32 mouse cellular contexts compared by ENCODE assay signal in genomic region chr8:105942542-105942941, GRCm38 (mm10). TPM values are rescaled to one million over a fixed set of nuclear protein-coding genes. Genes with fewer than 3 reads are reported as not detected.
DNase-seq lines count a peak whose midpoint lies in the region; ATAC-seq and TF ChIP-seq lines count a peak whose summit lies in the region.
"Had no signal": no experiment of that assay in that cellular context is flagged by ENCODE, and none has a peak within 500 bp of the region (broad histone marks: within the 10 kb centered on the region; RNA-seq: fewer than 3 reads in every experiment).

No protein-coding gene starts in this region.

- TF ChIP-seq EP300 in liver, embryonic 14.5 days (IDR thresholded peaks at IDR 0.05; ENCODE audit: low read depth), result no peak

- H3K9me3 ChIP-seq in embryonic facial prominence, embryonic 12.5 days, result no peaks in the 10 kb centered on the region
- no peaks in the 10 kb centered on the region for H3K9me3 ChIP-seq in embryonic facial prominence, embryonic 10.5 days
- H3K9me3 ChIP-seq in liver, embryonic 14.5 days (ENCODE audit: control insufficient read depth, low read length), result no peaks in the 10 kb centered on the region
- no peaks in the 10 kb centered on the region for H3K9me3 ChIP-seq in intestine, postnatal 0 days (ENCODE audit: control insufficient read depth)
- H3K9me3 ChIP-seq: forebrain, embryonic 13.5 days; G1E; heart, embryonic 10.5 days; hindbrain, embryonic 13.5 days; limb, embryonic 12.5 days; neural tube, embryonic 12.5 days had no signal

- H3K9ac ChIP-seq in embryonic facial prominence, embryonic 12.5 days, result 0 out of 2 replicates have a peak overlapping the region, but pooled peaks have one; percentile 4
- no peak overlapping the region for H3K9ac ChIP-seq in liver, embryonic 14.5 days (replicated peaks)
- H3K9ac ChIP-seq in intestine, postnatal 0 days (ENCODE audit: low read depth, low read length), result no peak overlapping the region
- H3K9ac ChIP-seq: forebrain, embryonic 13.5 days; hindbrain, embryonic 13.5 days; limb, embryonic 12.5 days; lung, embryonic 14.5 days; neural tube, embryonic 12.5 days had no signal

- H3K4me2 ChIP-seq in embryonic facial prominence, embryonic 12.5 days (replicated peaks), result no peak overlapping the region
- H3K4me2 ChIP-seq in liver, embryonic 14.5 days (ENCODE audit: low read depth), result peak overlapping the region; percentile 48
- H3K4me2 ChIP-seq in intestine, postnatal 0 days (replicated peaks; ENCODE audit: low read depth), result no peak overlapping the region
- H3K4me2 ChIP-seq: forebrain, embryonic 13.5 days; hindbrain, embryonic 13.5 days; limb, embryonic 12.5 days; lung, embryonic 14.5 days; neural tube, embryonic 12.5 days had no signal

- H3K27me3 ChIP-seq in embryonic facial prominence, embryonic 12.5 days, result no peaks in the 10 kb centered on the region
- H3K27me3 ChIP-seq in embryonic facial prominence, embryonic 10.5 days (replicated peaks; ENCODE audit: low read depth, poor library complexity, severe bottlenecking), result no peaks in the 10 kb centered on the region
- no peaks in the 10 kb centered on the region for H3K27me3 ChIP-seq in liver, embryonic 14.5 days (ENCODE audit: control insufficient read depth, insufficient read depth, low read length)
- no peaks in the 10 kb centered on the region for H3K27me3 ChIP-seq in intestine, postnatal 0 days (replicated peaks; ENCODE audit: control insufficient read depth, insufficient read depth, low read length)
- H3K27me3 ChIP-seq: forebrain, embryonic 13.5 days; hindbrain, embryonic 13.5 days; limb, embryonic 12.5 days; neural tube, embryonic 12.5 days had no signal

- peaks cover 58% of the 10 kb centered on the region for H3K36me3 ChIP-seq in embryonic facial prominence, embryonic 12.5 days
- H3K36me3 ChIP-seq in embryonic facial prominence, embryonic 10.5 days (replicated peaks), result peaks cover 79% of the 10 kb centered on the region
- peaks cover 17% of the 10 kb centered on the region; the same call in 1 of the 2 replicates for H3K36me3 ChIP-seq in liver, embryonic 14.5 days (replicated peaks; ENCODE audit: control insufficient read depth, insufficient read depth, low read depth)
- H3K36me3 ChIP-seq in intestine, postnatal 0 days (ENCODE audit: control insufficient read depth, insufficient read depth), result peaks cover 28% of the 10 kb centered on the region

- no peak overlapping the region for H3K4me3 ChIP-seq in embryonic facial prominence, embryonic 12.5 days
- H3K4me3 ChIP-seq in embryonic facial prominence, embryonic 10.5 days, result no peak overlapping the region
- peak overlapping the region; percentile 27; the same call in 1 of the 2 replicates for H3K4me3 ChIP-seq in layer of hippocampus, adult 2 months
- peak overlapping the region; percentile 41 to 52 for H3K4me3 ChIP-seq in liver, embryonic 14.5 days (ENCODE audit: insufficient read depth in 1 of 2, low read depth in 2 of 2, low read length in 2 of 2)
- H3K4me3 ChIP-seq in intestine, postnatal 0 days (ENCODE audit: low read depth, low read length), result no peak overlapping the region
- H3K4me3 ChIP-seq: forebrain, embryonic 13.5 days; heart, embryonic 10.5 days; hindbrain, embryonic 13.5 days; limb, embryonic 12.5 days; neural tube, embryonic 12.5 days had no signal

- TF ChIP-seq CTCF in layer of hippocampus, adult 2 months (conservative IDR thresholded peaks at IDR 0.05), result no peak
- no peak for TF ChIP-seq CTCF in liver, embryonic 14.5 days (IDR thresholded peaks at IDR 0.05; ENCODE audit: low read depth)
- no peak for TF ChIP-seq CTCF in intestine, postnatal 0 days (IDR thresholded peaks at IDR 0.05; ENCODE audit: low read depth)

- no peaks in the 10 kb centered on the region for H3K4me1 ChIP-seq in embryonic facial prominence, embryonic 12.5 days
- H3K4me1 ChIP-seq in embryonic facial prominence, embryonic 10.5 days, result peaks cover 13% of the 10 kb centered on the region
- peaks cover 5 to 7% of the 10 kb centered on the region in 2 experiments for H3K4me1 ChIP-seq in liver, embryonic 14.5 days (replicated peaks; ENCODE audit: control insufficient read depth in 2 of 2, insufficient read depth in 2 of 2, low read length in 1 of 2)
- H3K4me1 ChIP-seq in intestine, postnatal 0 days (replicated peaks; ENCODE audit: control insufficient read depth, insufficient read depth, low read length), result no peaks in the 10 kb centered on the region

- H3K27ac ChIP-seq in embryonic facial prominence, embryonic 12.5 days, result no peak overlapping the region
- H3K27ac ChIP-seq in embryonic facial prominence, embryonic 10.5 days (replicated peaks), result no peak overlapping the region
- peak overlapping the region; percentile 77 for H3K27ac ChIP-seq in layer of hippocampus, adult 2 months
- H3K27ac ChIP-seq in liver, embryonic 14.5 days, result no peak overlapping the region
- H3K27ac ChIP-seq in intestine, postnatal 0 days (ENCODE audit: low read depth, low read length), result no peak overlapping the region
- H3K27ac ChIP-seq: forebrain, embryonic 13.5 days; heart, embryonic 10.5 days; hindbrain, embryonic 13.5 days; limb, embryonic 12.5 days; neural tube, embryonic 12.5 days had no signal

- no peak for ATAC-seq in embryonic facial prominence, embryonic 12.5 days (ENCODE audit: insufficient number of reproducible peaks, insufficient read depth, low FRiP score, low TSS enrichment)
- ATAC-seq in liver, embryonic 14.5 days (ENCODE audit: insufficient read depth), result peak; percentile 34; the same call in 1 of the 2 replicates
- no peak for ATAC-seq in intestine, postnatal 0 days
- ATAC-seq: forebrain, embryonic 13.5 days had no signal

- DNase-seq in embryonic facial prominence, embryonic 10.5 days (ENCODE audit: low spot score), result no peak
- no peak for DNase-seq in layer of hippocampus, adult 2 months (ENCODE audit: low spot score in 2 of 2)
- DNase-seq in layer of hippocampus, postnatal 36 days, result no peak
- DNase-seq in liver, embryonic 14.5 days (ENCODE audit: low read depth in 3 of 3, low spot score in 3 of 3), result no peak
- DNase-seq in yolk sac, embryonic 10.5 days (ENCODE audit: low spot score), result peak; percentile 80
- no peak for DNase-seq in embryo, embryonic 10.5 days (ENCODE audit: low spot score)
- DNase-seq: cerebellum, adult 11 months; gastrocnemius, postnatal 14 days; kidney, adult 11 months; kidney, postnatal 14 days; lung, embryonic 14.5 days; lung, postnatal 14 days; midbrain, embryonic 14.5 days; thymus, adult 2 months; thymus, postnatal 36 days had no signal

- WGBS in embryonic facial prominence, embryonic 12.5 days, result 93% methylated on average over 5 of the region's 5 CpGs
- 96% methylated on average over 5 of the region's 5 CpGs for WGBS in embryonic facial prominence, embryonic 10.5 days
- 92% methylated on average over 5 of the region's 5 CpGs for WGBS in liver, embryonic 14.5 days (ENCODE audit: insufficient replicate concordance)
- 82% methylated on average over 5 of the region's 5 CpGs for WGBS in intestine, postnatal 0 days

RNA-seq across cellular contexts. Expression of gene Lcat, which starts 0.6 kb away (rescaled TPM):
- 2.3 and 3.0 TPM in 2 replicates for polyA plus RNA-seq in embryonic facial prominence, embryonic 12.5 days (2016; fragmentation: Nextera tagmentation; extraction: Ambion mirVana)
- polyA plus RNA-seq in embryonic facial prominence, embryonic 10.5 days (2016; fragmentation: Nextera tagmentation; extraction: Ambion mirVana), result 1.7 and 2.4 TPM in 2 replicates
- total RNA-seq in layer of hippocampus, adult 2 months (2021), result 10 to 100 TPM; 37.6 to 40.6 TPM
- 10 to 100 TPM; 41.7 to 45.8 TPM for total RNA-seq in layer of hippocampus, postnatal 36 days (2021)
- polyA plus RNA-seq in liver, embryonic 14.5 days (2012; rRNA removed), result 40.2 and 41.2 TPM in 2 replicates
- 47.0 and 50.7 TPM in 2 replicates for polyA plus RNA-seq in liver, embryonic 14.5 days (2014; fragmentation: Nextera tagmentation; extraction: Ambion mirVana)
- 0.20 and 0.37 TPM in 2 replicates for polyA plus RNA-seq in intestine, postnatal 0 days (2015; fragmentation: Nextera tagmentation; extraction: Ambion mirVana)
- total RNA-seq: granulocyte monocyte progenitor cell, adult 5-6 weeks had no signal

RNA-seq across cellular contexts. Expression of gene Psmb10, which starts 4.3 kb away (rescaled TPM):
- 22.9 and 31.7 TPM in 2 replicates for polyA plus RNA-seq in embryonic facial prominence, embryonic 12.5 days (2016; fragmentation: Nextera tagmentation; extraction: Ambion mirVana)
- 30.5 and 36.8 TPM in 2 replicates for polyA plus RNA-seq in embryonic facial prominence, embryonic 10.5 days (2016; fragmentation: Nextera tagmentation; extraction: Ambion mirVana)
- 10 to 100 TPM; 53.0 to 61.6 TPM for total RNA-seq in layer of hippocampus, adult 2 months (2021)
- 10 to 100 TPM; 57.0 to 69.0 TPM for total RNA-seq in layer of hippocampus, postnatal 36 days (2021)
- 49.8 and 51.8 TPM in 2 replicates for polyA plus RNA-seq in liver, embryonic 14.5 days (2012; rRNA removed)
- 61.5 and 68.5 TPM in 2 replicates for polyA plus RNA-seq in liver, embryonic 14.5 days (2014; fragmentation: Nextera tagmentation; extraction: Ambion mirVana)
- polyA plus RNA-seq in intestine, postnatal 0 days (2015; fragmentation: Nextera tagmentation; extraction: Ambion mirVana), result 186 and 204 TPM in 2 replicates

RNA-seq across cellular contexts. Expression of gene Ctrl, which starts 8.9 kb away (rescaled TPM):
- polyA plus RNA-seq in embryonic facial prominence, embryonic 12.5 days (2016; fragmentation: Nextera tagmentation; extraction: Ambion mirVana), result 1.9 and 2.2 TPM in 2 replicates
- polyA plus RNA-seq in embryonic facial prominence, embryonic 10.5 days (2016; fragmentation: Nextera tagmentation; extraction: Ambion mirVana), result 1.9 and 2.2 TPM in 2 replicates
- 1 to 10 TPM; 1.4 to 1.5 TPM for total RNA-seq in layer of hippocampus, adult 2 months (2021)
- 1 to 10 TPM; 1.6 TPM for total RNA-seq in layer of hippocampus, postnatal 36 days (2021)
- polyA plus RNA-seq in liver, embryonic 14.5 days (2012; rRNA removed), result 1.0 and 1.1 TPM in 2 replicates
- polyA plus RNA-seq in liver, embryonic 14.5 days (2014; fragmentation: Nextera tagmentation; extraction: Ambion mirVana), result 0.27 and 0.39 TPM in 2 replicates
- 0.63 and 1.4 TPM in 2 replicates for polyA plus RNA-seq in intestine, postnatal 0 days (2015; fragmentation: Nextera tagmentation; extraction: Ambion mirVana)
- total RNA-seq: gastrocnemius, postnatal 14 days had no signal

RNA-seq across cellular contexts. Expression of gene Slc12a4, which starts 23.4 kb away (rescaled TPM):
- polyA plus RNA-seq in embryonic facial prominence, embryonic 12.5 days (2016; fragmentation: Nextera tagmentation; extraction: Ambion mirVana), result 44.3 and 48.2 TPM in 2 replicates
- polyA plus RNA-seq in embryonic facial prominence, embryonic 10.5 days (2016; fragmentation: Nextera tagmentation; extraction: Ambion mirVana), result 31.0 and 33.9 TPM in 2 replicates
- 10 to 100 TPM; 19.4 to 26.6 TPM for total RNA-seq in layer of hippocampus, adult 2 months (2021)
- 10 to 100 TPM; 20.5 to 20.7 TPM for total RNA-seq in layer of hippocampus, postnatal 36 days (2021)
- 8.3 and 11.1 TPM in 2 replicates for polyA plus RNA-seq in liver, embryonic 14.5 days (2012; rRNA removed)
- polyA plus RNA-seq in liver, embryonic 14.5 days (2014; fragmentation: Nextera tagmentation; extraction: Ambion mirVana), result 6.9 and 8.9 TPM in 2 replicates
- polyA plus RNA-seq in intestine, postnatal 0 days (2015; fragmentation: Nextera tagmentation; extraction: Ambion mirVana), result 6.8 and 8.0 TPM in 2 replicates

RNA-seq across cellular contexts. Expression of gene Dpep3, which starts 36.7 kb away (rescaled TPM):
- not detected in 2 replicates for polyA plus RNA-seq in embryonic facial prominence, embryonic 12.5 days (2016; fragmentation: Nextera tagmentation; extraction: Ambion mirVana)
- not detected in 2 replicates for polyA plus RNA-seq in embryonic facial prominence, embryonic 10.5 days (2016; fragmentation: Nextera tagmentation; extraction: Ambion mirVana)
- not detected for total RNA-seq in layer of hippocampus, adult 2 months (2021)
- total RNA-seq in layer of hippocampus, postnatal 36 days (2021), result not detected
- polyA plus RNA-seq in liver, embryonic 14.5 days (2012; rRNA removed), result not detected in 2 replicates
- polyA plus RNA-seq in liver, embryonic 14.5 days (2014; fragmentation: Nextera tagmentation; extraction: Ambion mirVana), result not detected in 2 replicates
- polyA plus RNA-seq in intestine, postnatal 0 days (2015; fragmentation: Nextera tagmentation; extraction: Ambion mirVana), result not detected in 2 replicates
- total RNA-seq: adrenal gland, postnatal 10 days; common myeloid progenitor, adult 5-6 weeks; gastrocnemius, postnatal 14 days; granulocyte monocyte progenitor cell, adult 5-6 weeks; heart, postnatal 36 days; layer of hippocampus, postnatal 10 days; left cerebral cortex, adult 2 months; left cerebral cortex, postnatal 25 days had no signal
- polyA plus RNA-seq: forebrain, embryonic 13.5 days; G1E; heart, embryonic 10.5 days; heart, embryonic 16.5 days; hindbrain, embryonic 13.5 days; kidney, embryonic 14.5 days; limb, embryonic 12.5 days; lung, embryonic 14.5 days; midbrain, embryonic 14.5 days; neural tube, embryonic 12.5 days had no signal

Comparison
In these comparisons a context has a peak if more than half of its experiments do, and no peak if none do; other contexts are left out.
1. H3K4me3 ChIP-seq: peak in layer of hippocampus, adult 2 months (single experiment) and liver, embryonic 14.5 days (2 of 2); none in embryonic facial prominence, embryonic 12.5 days (single experiment), embryonic facial prominence, embryonic 10.5 days (single experiment) and intestine, postnatal 0 days (single experiment).
2. RNA of gene Lcat, which starts 0.6 kb away (polyA plus RNA-seq): 40.2 to 50.7 TPM in liver, embryonic 14.5 days; 2.3 to 3.0 TPM in embryonic facial prominence, embryonic 12.5 days, 1.7 to 2.4 TPM in embryonic facial prominence, embryonic 10.5 days and 0.20 to 0.37 TPM in intestine, postnatal 0 days; every median in the first group is over 10 times any median in the second.